Mouse (Mus musculus) hindbrain, postnatal 0 days (tissue): ENCODE results near the gene Susd3. TPM values are rescaled to one million over a fixed set of nuclear protein-coding genes. Genes with fewer than 3 reads are reported as not detected.

ENCODE experiments used
- ATAC-seq: fragments of 200-750 bp; cut with Nextera tagmentation; 2 replicates; pipeline ENCODE4 v1.8.0; 2017; ENCODE audit warnings: mild to moderate bottlenecking, moderate TSS enrichment, moderate library complexity
- DNase-seq: peaks from one replicate; pipeline ENCODE4 v3.0.0-alpha.2; 2015; ENCODE audit warnings: low spot score
- H3K27ac ChIP-seq: fragments of 300-500 bp; sonication (generic); 2 replicates; pipeline ENCODE4 v1.5.1; 2014; ENCODE audit warnings: mild to moderate bottlenecking
- H3K27me3 ChIP-seq: fragments of 300-500 bp; sonication (generic); 2 replicates; pipeline ENCODE4 v1.6.1; 2014; ENCODE audit warnings: low read length, mixed read lengths; ENCODE audit not compliant: insufficient read depth
- H3K36me3 ChIP-seq: fragments of 300-500 bp; sonication (generic); 2 replicates; pipeline ENCODE4 v1.6.1; 2014; ENCODE audit warnings: low read length, mixed read lengths; ENCODE audit not compliant: insufficient read depth
- H3K4me1 ChIP-seq: fragments of 300-500 bp; sonication (generic); 2 replicates; pipeline ENCODE4 v1.6.1; 2014; ENCODE audit warnings: antibody characterized with exemption, low read length, mixed read lengths; ENCODE audit not compliant: insufficient read depth
- H3K4me2 ChIP-seq: fragments of 300-500 bp; sonication (generic); 2 replicates; pipeline ENCODE4 v1.6.1; 2014; ENCODE audit warnings: low read depth, mild to moderate bottlenecking, low read length, moderate library complexity, mixed read lengths
- H3K4me3 ChIP-seq: fragments of 300-500 bp; sonication (generic); 2 replicates; pipeline ENCODE4 v1.5.1; 2014; ENCODE audit warnings: low read length
- H3K9ac ChIP-seq: fragments of 300-500 bp; sonication (generic); replicated peaks from 2 replicates; pipeline ENCODE4 v1.6.1; 2014; ENCODE audit warnings: mild to moderate bottlenecking, low read length, moderate library complexity, mixed read lengths
- H3K9me3 ChIP-seq: fragments of 300-500 bp; sonication (generic); 2 replicates; pipeline ENCODE4 v1.6.1; 2016; ENCODE audit warnings: low read length, mixed read lengths
- CTCF ChIP-seq: IDR thresholded peaks from 2 replicates; pipeline ENCODE4 v1.5.1; 2016; ENCODE audit warnings: antibody characterized with exemption, control low read depth, low read depth
- WGBS: fragments of 180-500 bp; shearing (Covaris S2); extraction: QIAGEN DNeasy Blood & Tissue Kit; methylation state at CpG from one replicate; pipeline ENCODE4 v1.1.7; 2014; 5-methylcytosine and 5-hydroxymethylcytosine counted together
- polyA plus RNA-seq: library from polyadenylated mRNA; unstranded; fragments of >200 nt; fragmentation: Nextera tagmentation; extraction: Ambion mirVana; gene quantifications from 2 replicates; pipeline ENCODE4 v1.2.1, GENCODE M21; 2015
- total RNA-seq: library from RNA; depleted of rRNA; stranded (reverse); fragments of >200 nt; gene quantifications from 2 replicates; pipeline ENCODE4 v1.2.3, GENCODE M21; 2014

Gene Susd3
- total and polyA plus RNA-seq, 2 experiments from 2014 or later: 0.93 to 2.0 TPM

GRCm38 (mm10) chr13:49247740-49248466 is 603 bp downstream of the Susd3 start:
- H3K9me3 ChIP-seq: no peaks in the 10 kb centered on the region
- peaks cover 7% of the 10 kb centered on the region for H3K27me3 ChIP-seq
- peak overlapping the region; percentile 51 for H3K4me2 ChIP-seq
- H3K36me3 ChIP-seq: no peaks in the 10 kb centered on the region
- peak overlapping the region; percentile 24 for H3K4me3 ChIP-seq
- DNase-seq (peak; percentile 22), ATAC-seq (peak; percentile 35; the same call in 1 of the 2 replicates)
- no peak overlapping the region for H3K9ac ChIP-seq
- WGBS: 1% methylated on average over 58 of the region's 58 CpGs
- no peak overlapping the region for H3K27ac ChIP-seq
- TF ChIP-seq CTCF: no peak
- H3K4me1 ChIP-seq: no peaks in the 10 kb centered on the region

GRCm38 (mm10) chr13:49247232-49247739 is 1.2 kb downstream of the Susd3 start:
- TF ChIP-seq CTCF: no peak
- ATAC-seq: no peak
- Histone ChIP-seq H3K9ac (no peak overlapping the region), H3K4me3 (peak overlapping the region; percentile 24), H3K27ac (no peak overlapping the region), H3K4me1 (no peaks in the 10 kb centered on the region), H3K4me2 (peak overlapping the region; percentile 51), H3K9me3 (no peaks in the 10 kb centered on the region), H3K36me3 (no peaks in the 10 kb centered on the region), H3K27me3 (peaks cover 7% of the 10 kb centered on the region)
- 39% methylated on average over 12 of the region's 12 CpGs for WGBS
- DNase-seq: no peak

DNA sequence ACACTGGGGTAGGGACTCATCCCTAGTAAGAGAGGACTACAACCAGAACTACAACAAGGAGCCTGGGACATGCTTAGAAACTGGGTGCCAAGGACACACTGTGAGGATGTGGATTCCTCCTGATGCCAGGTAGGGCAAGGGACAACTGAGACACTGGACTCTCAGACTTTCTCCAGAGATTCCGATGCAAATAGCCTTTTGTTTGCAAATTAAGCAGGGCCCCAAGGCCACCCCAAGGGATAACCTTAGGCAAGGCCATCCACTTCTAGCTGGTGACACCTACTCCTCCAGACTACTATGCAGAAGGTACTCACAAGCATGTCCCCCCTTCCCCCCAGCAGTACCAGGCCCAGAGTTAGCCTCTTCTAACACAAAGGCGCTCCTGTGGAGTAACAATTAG is 1.9 kb downstream of the Susd3 start:
- Histone ChIP-seq H3K27ac (no peak overlapping the region), H3K4me3 (no peak overlapping the region), H3K36me3 (no peaks in the 10 kb centered on the region), H3K27me3 (peaks cover 7% of the 10 kb centered on the region), H3K4me1 (no peaks in the 10 kb centered on the region), H3K9ac (no peak overlapping the region), H3K4me2 (no peak overlapping the region), H3K9me3 (no peaks in the 10 kb centered on the region)
- DNase-seq (no peak), ATAC-seq (no peak)
- 72% methylated on average over 2 of the region's 2 CpGs for WGBS
- TF ChIP-seq CTCF: no peak

DNA sequence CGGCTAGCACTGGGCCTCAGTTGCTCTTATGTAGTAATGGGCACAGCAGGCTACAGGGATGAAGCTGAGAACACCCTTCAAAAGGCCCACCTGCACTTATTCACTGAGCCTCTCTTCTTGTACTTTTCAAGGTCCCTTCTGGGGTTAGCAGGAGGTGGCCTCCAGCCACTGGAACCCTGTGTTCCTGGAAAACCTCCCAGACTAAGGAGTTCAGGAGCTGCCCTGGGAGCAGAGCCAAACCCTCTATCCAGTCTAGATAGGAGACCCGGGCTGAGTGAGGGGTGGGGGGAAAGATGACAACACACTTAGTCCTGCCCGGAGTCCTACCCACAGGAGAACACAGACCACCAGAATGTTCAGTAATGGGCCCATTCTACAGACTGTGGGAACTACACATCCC is 2.5 kb downstream of the Susd3 start:
- H3K4me3 ChIP-seq: no peak overlapping the region
- no peak overlapping the region for H3K4me2 ChIP-seq
- no peaks in the 10 kb centered on the region for H3K4me1 ChIP-seq
- 60% methylated on average over 3 of the region's 3 CpGs for WGBS
- no peaks in the 10 kb centered on the region for H3K9me3 ChIP-seq
- H3K27ac ChIP-seq: no peak overlapping the region
- DNase-seq: no peak
- no peaks in the 10 kb centered on the region for H3K36me3 ChIP-seq
- H3K27me3 ChIP-seq: peaks cover 7% of the 10 kb centered on the region
- no peak for TF ChIP-seq CTCF
- H3K9ac ChIP-seq: no peak overlapping the region
- ATAC-seq: no peak

- DNase-seq (no peak), ATAC-seq (no peak)
- H3K27ac ChIP-seq: no peak overlapping the region
- no peak overlapping the region for H3K4me2 ChIP-seq
- peaks cover 7% of the 10 kb centered on the region for H3K27me3 ChIP-seq
- H3K9me3 ChIP-seq: no peaks in the 10 kb centered on the region
- H3K4me1 ChIP-seq: no peaks in the 10 kb centered on the region
- TF ChIP-seq CTCF: no peak
- no peak overlapping the region for H3K9ac ChIP-seq
- no peaks in the 10 kb centered on the region for H3K36me3 ChIP-seq
- 53% methylated on average over 4 of the region's 4 CpGs for WGBS
- H3K4me3 ChIP-seq: no peak overlapping the region
Measured at GRCm38 (mm10) chr13:49245251-49245650, 3.3 kb downstream of the Susd3 start.

DNA sequence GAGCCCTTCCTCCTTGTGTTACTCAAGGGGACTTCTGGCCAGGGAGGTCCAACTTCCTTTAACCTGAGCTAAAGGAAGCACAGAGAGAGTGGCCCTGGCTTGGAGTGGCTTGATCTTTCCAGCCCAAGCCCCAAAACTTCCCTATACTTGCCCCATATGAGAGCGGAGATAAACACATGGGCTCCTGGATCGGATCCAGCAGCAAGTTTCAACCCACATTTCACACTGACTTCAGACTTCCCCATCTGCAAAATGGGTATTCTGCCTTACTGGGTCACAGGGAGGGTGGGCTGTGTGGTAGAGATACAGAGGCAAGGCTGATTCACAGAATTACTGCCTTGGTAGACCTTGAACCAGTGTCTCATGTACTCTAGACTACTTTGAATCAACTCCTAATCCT is 5.0 kb downstream of the Susd3 start:
- Histone ChIP-seq H3K27ac (no peak overlapping the region), H3K27me3 (peaks cover 7% of the 10 kb centered on the region), H3K9me3 (no peaks in the 10 kb centered on the region), H3K4me3 (no peak overlapping the region), H3K9ac (no peak overlapping the region), H3K4me2 (no peak overlapping the region), H3K36me3 (no peaks in the 10 kb centered on the region), H3K4me1 (no peaks in the 10 kb centered on the region)
- TF ChIP-seq CTCF: no peak
- 86% methylated on average over 2 of the region's 2 CpGs for WGBS
- DNase-seq (no peak), ATAC-seq (no peak)
